Mouse (Mus musculus) splenic B cell, adult 2 months (primary cell): ENCODE data around the gene St8sia1.

Experiments used
- DNase-seq: peaks from one replicate; pipeline ENCODE4 v3.0.0-alpha.2; 2011; ENCODE audit warnings: low read depth, low spot score
- H3K27me3 ChIP-seq: 2 replicates; pipeline ENCODE4 v1.6.1; 2012; ENCODE audit warnings: mild to moderate bottlenecking, low read length, moderate library complexity, mixed read lengths; ENCODE audit not compliant: control insufficient read depth, poor library complexity, insufficient read depth, severe bottlenecking
- H3K36me3 ChIP-seq: 2 replicates; pipeline ENCODE4 v1.6.1; 2012; ENCODE audit warnings: mild to moderate bottlenecking, low read length, moderate library complexity, mixed read lengths; ENCODE audit not compliant: control insufficient read depth, poor library complexity, insufficient read depth, severe bottlenecking

Gene St8sia1

DNA sequence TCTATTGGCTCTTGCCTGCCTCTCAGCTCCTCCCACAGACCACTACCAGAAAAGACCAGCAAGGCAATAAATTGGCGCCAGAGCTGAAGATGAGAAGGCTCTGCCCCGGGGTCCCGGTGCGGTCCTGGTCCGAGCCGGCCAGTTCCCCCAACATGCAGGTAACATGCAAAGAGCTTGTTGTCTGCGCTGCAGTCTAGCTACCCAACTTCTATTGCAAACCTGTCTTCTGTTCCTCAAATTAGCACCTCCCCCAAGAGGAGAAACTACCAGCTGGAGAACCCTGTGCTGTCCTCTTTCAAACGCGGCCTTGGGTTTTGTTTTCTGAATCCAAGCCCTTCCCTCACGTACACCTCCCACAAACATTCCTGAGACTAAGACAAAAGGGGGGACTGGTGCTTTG lies 1.8 kb downstream of the St8sia1 start:
- DNase-seq, result no peak
- H3K36me3 ChIP-seq, result no peaks in the 10 kb centered on the region
- H3K27me3 ChIP-seq, result peaks cover 5% of the 10 kb centered on the region

- peaks cover 5% of the 10 kb centered on the region for H3K27me3 ChIP-seq
- no peaks in the 10 kb centered on the region for H3K36me3 ChIP-seq
- no peak for DNase-seq
Measured at GRCm38 (mm10) chr6:142961721-142962455, 2.4 kb downstream of the St8sia1 start.

GRCm38 (mm10) chr6:142956556-142956955 lies 7.7 kb downstream of the St8sia1 start:
- Histone ChIP-seq H3K36me3 (no peaks in the 10 kb centered on the region), H3K27me3 (no peaks in the 10 kb centered on the region)
- no peak for DNase-seq

GRCm38 (mm10) chr6:142955281-142955680 lies 9.0 kb downstream of the St8sia1 start:
- no peaks in the 10 kb centered on the region for H3K36me3 ChIP-seq
- no peak for DNase-seq

GRCm38 (mm10) chr6:142953189-142953588 lies 11.1 kb downstream of the St8sia1 start:
- Histone ChIP-seq H3K27me3 (no peaks in the 10 kb centered on the region), H3K36me3 (no peaks in the 10 kb centered on the region)
- DNase-seq, result no peak

More at GRCm38 (mm10) chr6:142955281-142955680, 9.0 kb downstream of the St8sia1 start:
- no peaks in the 10 kb centered on the region for H3K27me3 ChIP-seq

GRCm38 (mm10) chr6:142952361-142952954 lies 11.8 kb downstream of the St8sia1 start:
- no peaks in the 10 kb centered on the region for H3K27me3 ChIP-seq
- DNase-seq, result no peak
- H3K36me3 ChIP-seq, result no peaks in the 10 kb centered on the region

- DNase-seq, result no peak
- H3K27me3 ChIP-seq, result no peaks in the 10 kb centered on the region
- no peaks in the 10 kb centered on the region for H3K36me3 ChIP-seq
Measured at GRCm38 (mm10) chr6:142951564-142952308, 12.5 kb downstream of the St8sia1 start.

- DNase-seq, result no peak
- H3K36me3 ChIP-seq, result no peaks in the 10 kb centered on the region
- H3K27me3 ChIP-seq, result no peaks in the 10 kb centered on the region
Measured at GRCm38 (mm10) chr6:142950354-142950753, 13.9 kb downstream of the St8sia1 start.

DNA sequence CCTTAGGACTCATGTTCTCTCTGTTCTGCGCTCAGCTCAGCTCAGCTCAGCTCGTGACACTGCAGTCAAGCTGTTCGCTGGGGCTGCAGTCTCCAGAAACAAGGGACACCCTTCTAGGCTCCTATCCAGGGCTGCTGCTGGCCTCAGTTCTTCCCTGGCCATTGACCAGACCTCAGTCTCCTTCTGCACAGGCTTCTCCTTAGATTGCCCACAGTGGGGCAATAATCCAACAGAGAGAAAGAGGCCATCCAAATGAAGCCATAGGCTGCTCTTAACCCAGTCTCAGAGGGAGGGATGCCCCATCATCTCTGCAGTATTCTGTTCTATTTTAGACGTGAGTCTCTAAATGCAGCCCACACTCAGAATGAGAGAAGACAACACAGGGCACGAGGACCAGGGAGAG lies 15.3 kb downstream of the St8sia1 start:
- no peaks in the 10 kb centered on the region for H3K27me3 ChIP-seq
- no peak for DNase-seq
- H3K36me3 ChIP-seq, result no peaks in the 10 kb centered on the region

DNA sequence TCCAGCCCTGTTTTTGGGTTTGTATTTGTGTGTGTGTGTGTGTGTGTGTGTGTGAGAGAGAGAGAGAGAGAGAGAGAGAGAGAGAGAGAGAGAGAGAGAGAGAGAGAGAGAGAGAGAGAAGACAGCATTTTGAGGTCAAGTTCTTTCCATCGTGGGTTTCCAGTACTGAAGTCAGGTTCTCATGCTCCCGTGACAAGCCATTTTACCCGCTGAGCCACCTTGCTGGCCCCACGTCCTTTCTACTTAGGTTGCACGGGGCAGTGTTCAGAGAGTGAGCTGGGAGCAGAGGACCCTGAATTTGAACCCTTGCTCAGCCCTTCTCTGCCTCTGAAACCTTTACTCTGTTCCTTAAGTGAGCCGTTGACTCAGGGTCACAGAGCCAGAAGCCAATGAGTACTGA lies 17.2 kb downstream of the St8sia1 start:
- no peak for DNase-seq
- Histone ChIP-seq H3K36me3 (no peaks in the 10 kb centered on the region), H3K27me3 (no peaks in the 10 kb centered on the region)

DNA sequence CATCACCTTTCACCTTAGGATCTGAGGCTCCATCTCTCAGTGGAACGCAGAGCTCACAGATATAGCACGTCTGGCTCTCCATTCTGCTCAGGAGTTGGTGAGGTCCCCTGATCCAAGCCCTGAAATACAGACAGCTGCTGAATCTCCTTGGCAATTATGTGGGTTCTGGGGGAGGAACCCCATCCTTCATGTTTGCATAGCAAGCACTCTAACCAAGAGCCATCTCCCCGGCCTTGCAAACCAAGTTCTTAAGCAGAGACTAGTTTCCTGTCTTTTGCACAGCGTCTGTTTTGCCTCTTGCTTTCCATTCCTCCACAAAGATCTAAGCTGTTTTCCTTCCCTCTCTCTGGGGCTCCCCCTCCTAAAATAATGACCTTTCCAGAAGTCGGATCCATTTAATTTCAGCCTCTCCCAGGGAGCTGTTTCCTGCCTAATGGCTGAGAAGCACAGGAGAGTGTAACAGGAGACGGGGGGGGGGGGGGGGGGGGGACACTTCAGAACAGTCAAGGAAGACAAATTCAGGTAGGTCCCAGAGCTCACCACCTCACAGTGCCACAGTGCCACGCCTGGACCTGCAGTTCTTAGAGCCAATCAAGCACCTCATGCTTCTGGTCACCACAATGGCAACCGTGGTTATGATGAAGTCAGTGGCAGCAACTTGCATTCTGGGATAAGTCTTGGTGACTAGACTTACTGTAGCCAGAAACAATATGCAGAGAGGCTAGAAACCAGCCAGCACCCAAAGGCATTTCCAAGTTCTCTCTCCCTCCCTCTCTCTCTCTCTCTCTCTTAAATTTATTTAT lies 18.0 kb downstream of the St8sia1 start:
- no peak for DNase-seq
- H3K27me3 ChIP-seq, result no peaks in the 10 kb centered on the region
- H3K36me3 ChIP-seq, result no peaks in the 10 kb centered on the region

DNA sequence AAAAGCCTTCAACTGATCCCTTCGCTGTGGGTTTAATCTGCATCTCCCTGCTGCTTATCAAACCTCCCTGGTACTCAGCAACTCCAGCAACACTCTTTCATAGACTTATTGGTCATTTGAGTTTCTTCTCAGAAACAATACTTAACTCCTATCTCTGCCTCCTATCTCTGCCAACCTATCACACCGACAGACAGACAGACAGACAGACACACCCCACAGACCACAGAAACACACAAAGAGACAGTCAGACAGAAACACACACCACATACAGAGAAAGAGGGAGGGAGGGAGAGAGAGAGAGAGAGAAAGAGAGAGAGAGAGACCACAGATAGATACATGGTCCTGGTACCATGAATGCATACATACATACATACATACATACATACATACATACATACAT lies 18.8 kb downstream of the St8sia1 start:
- H3K27me3 ChIP-seq, result no peaks in the 10 kb centered on the region
- no peak for DNase-seq
- H3K36me3 ChIP-seq, result no peaks in the 10 kb centered on the region

DNA sequence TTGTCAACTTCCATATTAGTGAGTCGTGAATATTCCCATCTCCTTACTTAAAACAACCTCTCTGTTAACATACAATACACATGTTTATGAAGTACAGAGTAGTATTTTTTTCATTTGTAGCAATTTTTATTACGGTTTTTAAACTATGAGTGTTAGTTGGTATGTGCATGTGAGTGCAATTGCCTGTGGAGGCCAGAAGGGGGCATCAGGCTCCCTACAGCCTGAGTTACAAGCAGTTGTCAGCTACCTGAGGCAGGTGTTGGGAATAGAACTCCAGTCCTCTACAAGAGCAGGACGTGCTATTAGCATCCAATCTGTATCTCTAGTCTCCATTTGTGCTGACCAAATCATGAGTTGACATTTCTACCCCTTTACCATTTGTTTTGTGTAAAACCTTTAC lies 19.8 kb downstream of the St8sia1 start:
- Histone ChIP-seq H3K27me3 (no peaks in the 10 kb centered on the region), H3K36me3 (no peaks in the 10 kb centered on the region)
- no peak for DNase-seq

DNA sequence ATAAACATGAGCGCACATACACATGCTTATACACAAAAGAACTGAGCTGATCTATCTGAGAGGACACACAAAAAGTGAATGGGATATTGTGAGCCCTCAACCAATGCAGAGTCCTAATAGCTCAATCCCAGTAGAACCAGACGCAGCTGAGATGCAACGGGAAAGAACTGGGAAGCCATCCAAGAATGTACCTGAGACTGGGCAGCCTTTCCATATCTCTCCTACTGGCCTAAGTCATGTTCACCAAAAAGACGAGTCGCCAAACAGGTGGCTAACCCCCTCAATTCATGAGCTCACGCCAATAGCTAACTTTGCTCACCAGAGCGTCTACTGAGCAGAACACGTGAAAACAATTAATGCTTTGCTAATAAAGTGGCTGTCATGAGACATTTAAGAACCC lies 20.8 kb downstream of the St8sia1 start:
- DNase-seq, result no peak
- Histone ChIP-seq H3K27me3 (no peaks in the 10 kb centered on the region), H3K36me3 (no peaks in the 10 kb centered on the region)
